Mouse (Mus musculus) kidney, adult 10 weeks (tissue): ENCODE measurements around the gene Mrps6. TPM values are rescaled to one million over a fixed set of nuclear protein-coding genes. Genes with fewer than 3 reads are reported as not detected.

Experiments used
- polyA plus RNA-seq: library from polyadenylated mRNA; stranded (reverse); fragments of 350-450 nt; fragmentation: Illumina TruSeq; extraction: RNeasy Lipid Tissue Mini Kit (QIAGEN cat#74804); gene quantifications from one replicate; pipeline ENCODE4 v1.2.3, GENCODE M21; 2014; ENCODE audit warnings: low read depth, low replicate concordance

The Mrps6 gene
- 295 TPM for polyA plus RNA-seq

GRCm38 (mm10) chr16:92057852-92058643 lies at the start of gene Mrps6, which contains the start of the genes Gm49711 and Slc5a3:
Mrps6 (plus strand) TSS chr16:92058270.
Gm49711 (plus strand) TSS chr16:92058316.
Slc5a3 (plus strand) TSS chr16:92058322.

Other genes starting within 250 kb of the Mrps6 start
- gene Gm49711, start within 50 bp of the Mrps6 start, polyA plus RNA-seq: not detected
- gene Slc5a3, start 52 bp downstream of the Mrps6 start, polyA plus RNA-seq: 139 TPM
- gene Kcne2, start 234.1 kb downstream of the Mrps6 start, polyA plus RNA-seq: not detected
- 74.8 TPM for gene Smim11, start 243.0 kb downstream of the Mrps6 start, polyA plus RNA-seq